Mouse (Mus musculus): ENCODE results near the gene Ank.

Ank gene

DNA sequence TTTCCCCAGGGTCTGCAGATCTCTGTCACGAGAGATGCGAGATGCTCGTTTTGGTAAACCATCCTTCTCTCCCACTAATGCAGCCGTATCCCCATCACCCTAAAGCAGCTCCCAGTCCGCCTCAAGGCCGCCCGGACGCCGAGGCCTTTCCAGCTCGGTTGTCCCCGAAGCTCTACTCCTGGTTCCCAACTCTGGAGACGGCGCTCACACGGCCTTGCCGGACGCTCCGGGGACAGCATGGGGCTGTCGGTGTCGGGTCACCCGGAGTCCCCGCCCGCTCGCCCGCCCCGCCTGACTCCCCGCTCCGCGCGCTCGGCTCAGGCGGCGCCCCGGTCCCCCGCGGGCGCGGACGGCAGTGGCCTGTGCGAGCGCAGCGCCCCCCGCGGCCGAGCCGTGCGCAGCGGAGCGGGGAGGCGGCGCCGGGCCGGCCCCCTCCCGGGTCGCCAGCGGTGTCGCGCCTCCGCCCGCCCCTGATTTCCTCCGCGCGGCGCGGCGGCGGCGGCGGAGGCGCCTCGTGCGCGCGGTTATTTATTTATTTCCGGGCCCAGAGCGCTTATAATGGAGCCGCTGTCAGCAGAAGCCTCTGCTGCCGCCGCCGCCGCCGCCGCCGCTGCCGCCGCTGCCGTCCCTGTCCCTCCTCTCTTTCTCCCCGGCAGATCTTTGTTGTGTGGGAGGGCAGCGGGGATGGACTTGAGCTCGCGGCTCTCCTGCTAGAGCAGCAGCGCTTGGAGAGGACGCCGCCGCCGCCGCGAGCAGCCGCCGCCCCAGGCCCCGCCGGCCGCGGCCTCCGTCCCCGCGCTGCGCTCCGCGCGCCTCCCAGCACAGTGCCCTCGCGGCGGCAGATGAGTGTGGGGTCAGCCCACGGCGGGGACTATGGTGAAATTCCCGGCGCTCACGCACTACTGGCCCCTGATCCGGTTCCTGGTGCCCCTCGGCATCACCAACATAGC is at the start of gene Ank:
Ank (plus strand) TSS at position 547 of the 950 bp plus-strand sequence.
- DNase-seq = peak; percentile 76 to 90

DNA sequence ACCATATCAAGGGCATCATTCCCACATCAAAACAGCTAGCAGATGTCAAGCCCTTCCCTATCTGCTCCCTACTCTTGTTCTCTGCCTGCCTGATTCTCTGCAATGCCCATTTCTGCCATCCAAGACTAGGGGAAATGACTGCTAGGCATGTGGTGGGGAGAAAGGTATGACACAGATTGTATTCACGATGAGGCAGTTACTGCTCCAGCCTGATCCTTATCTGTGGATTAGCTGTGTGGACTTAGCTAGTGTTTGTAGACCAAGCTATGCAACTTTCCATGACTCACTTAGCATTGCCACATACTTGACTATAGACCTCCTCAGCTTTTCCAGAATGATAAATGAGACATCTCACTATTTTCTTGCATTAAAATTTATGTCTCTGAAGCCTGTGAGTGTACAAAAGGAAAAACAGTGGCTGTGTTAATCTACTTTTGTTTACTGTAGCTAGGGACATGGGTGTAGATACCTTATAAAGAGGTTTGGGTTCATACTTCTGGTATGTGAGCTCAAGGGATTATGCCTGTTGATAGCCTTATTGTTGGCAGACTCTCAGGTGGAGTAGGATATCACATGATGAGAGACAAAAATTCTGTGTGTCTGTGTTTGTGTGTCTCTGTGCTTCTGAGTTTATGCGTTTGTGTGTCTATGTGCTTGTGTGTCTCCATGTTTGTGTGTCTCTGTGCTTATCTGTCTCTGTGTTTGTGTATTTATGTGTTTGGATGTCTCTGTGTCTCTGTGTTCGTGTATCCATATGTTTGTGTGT is 47.7 kb upstream of the Ank start:
- DNase-seq = no peak

DNA sequence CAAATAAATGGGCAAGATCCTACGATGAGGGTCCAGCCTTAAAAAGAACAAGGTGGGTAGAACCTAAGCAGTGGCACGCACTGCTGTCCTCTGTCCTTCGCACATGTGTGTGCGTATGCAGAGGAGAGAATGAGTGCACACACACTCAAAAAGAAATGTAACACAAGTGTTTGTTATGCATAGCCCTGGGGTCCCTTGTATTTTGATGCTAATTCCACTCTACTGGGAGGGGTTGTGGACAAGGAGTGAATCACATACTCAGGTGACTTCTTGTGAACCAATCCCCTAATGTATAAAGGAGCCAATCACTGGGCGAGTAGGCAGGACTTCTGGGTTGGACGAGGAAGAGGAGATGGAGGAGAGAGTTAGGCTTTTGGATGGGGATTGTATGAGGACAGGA is 44.9 kb upstream of the Ank start:
- no peak for DNase-seq

DNA sequence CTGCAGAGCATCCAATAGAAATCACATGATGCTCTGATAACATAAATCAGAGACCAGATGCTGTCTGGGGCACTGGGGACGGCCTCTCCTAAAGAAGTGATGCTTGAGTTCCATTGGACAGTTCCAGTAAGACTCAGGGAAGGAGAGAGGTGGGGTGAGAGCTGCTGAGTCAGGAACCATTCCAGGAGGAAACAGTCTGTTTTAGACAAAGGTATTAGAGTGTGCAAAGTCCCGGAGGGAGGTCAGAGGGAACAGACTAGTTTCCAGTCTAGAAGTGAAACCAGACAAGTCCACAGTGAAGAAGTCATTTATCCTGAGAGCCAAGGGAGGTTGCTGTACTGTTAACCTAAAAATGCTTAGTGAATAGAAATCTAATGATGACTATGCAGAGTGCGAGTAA is 38.9 kb upstream of the Ank start:
- DNase-seq = no peak

DNA sequence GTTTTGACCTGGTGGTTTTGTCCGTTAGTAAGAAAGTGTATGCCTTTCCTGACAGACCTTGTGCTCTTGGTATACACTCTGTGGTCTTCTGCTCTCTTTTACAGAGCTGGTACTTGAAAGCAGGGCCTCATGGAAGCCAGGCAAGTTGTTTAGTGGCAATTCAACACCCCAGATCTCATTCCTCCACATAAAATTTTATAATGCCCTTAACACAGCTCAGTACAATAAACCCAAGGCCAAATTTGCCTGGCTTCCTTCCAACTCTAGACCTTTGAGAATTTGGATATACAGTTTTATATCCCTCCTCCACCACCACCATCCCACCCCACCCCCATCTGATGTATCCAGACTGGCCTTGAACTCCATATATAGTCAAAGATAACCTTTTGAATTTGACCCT is 36.2 kb upstream of the Ank start:
- no peak for DNase-seq

DNA sequence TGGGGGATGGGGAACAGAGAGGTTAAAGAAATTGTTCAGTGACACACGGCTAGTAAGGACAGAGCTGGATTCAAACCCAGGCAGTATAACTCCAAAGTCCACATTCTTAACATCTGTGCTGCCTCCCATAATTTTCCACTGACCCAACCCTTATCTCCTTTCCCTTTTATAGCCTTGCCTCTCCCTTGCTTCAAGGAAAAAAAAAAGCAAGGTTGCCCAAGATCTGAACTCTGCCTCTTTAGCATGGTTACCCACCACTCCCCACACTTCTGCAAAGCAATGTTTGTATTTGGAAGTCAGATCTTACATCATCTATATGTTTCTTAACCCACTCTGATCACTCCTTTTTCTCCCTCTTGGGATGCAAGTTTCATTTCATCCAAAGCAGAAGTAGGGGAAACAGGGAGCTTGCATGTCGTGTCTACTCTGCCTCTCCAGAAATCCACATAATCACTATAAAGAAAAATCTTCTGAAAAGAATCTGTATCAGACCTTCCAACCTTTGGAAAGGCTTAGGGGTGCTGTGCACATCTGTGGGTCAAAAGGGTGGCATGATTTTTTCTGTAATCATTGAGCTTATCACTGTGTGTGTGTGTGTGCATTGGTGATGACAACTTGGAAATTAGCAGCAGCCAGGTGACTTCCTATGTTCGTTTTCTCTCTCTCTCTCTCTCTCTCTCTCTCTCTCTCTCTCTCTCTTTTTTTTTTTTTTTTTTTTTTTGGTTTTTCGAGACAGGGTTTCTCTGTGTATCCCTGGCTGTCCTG is 33.4 kb upstream of the Ank start:
- no peak for DNase-seq

DNA sequence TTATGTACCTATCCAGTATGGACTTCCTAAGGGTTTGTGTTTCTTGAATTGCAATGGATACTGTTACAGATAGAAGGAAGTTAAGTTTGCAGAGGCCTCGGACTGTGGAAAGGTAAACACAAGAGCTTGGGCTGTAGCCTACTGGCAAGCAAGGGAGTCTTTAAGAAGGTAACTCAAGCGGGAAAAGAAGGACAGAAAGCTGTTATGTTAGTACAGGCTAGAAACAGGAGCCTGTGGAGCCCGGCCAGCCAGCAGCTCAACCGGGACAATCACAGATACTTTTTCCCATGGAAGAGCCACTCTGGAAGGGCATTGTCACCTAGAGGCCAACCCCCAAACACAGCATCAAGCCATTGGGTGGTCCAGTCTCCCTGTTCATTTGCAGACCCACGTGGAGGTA is 31.1 kb upstream of the Ank start:
- no peak for DNase-seq

DNA sequence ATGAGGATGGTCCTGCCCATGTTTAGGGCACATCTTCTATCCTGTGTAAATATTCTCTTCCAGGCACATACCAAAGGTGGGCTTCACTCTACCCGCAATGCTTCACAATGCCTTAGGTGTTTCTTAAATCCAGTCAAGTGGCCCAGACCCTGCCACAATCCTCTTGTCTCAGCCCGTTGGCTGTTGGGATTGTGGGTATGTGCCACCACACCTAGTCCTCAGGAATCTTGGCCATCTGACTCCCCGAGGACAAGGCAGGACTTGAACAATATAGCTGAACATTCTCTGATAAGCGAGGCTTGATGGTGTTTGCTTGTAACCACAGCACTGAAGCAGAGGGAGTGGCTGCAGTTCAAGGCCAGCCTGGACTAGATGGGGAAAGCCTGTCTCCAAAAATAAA is 30.3 kb upstream of the Ank start:
- no peak for DNase-seq

DNA sequence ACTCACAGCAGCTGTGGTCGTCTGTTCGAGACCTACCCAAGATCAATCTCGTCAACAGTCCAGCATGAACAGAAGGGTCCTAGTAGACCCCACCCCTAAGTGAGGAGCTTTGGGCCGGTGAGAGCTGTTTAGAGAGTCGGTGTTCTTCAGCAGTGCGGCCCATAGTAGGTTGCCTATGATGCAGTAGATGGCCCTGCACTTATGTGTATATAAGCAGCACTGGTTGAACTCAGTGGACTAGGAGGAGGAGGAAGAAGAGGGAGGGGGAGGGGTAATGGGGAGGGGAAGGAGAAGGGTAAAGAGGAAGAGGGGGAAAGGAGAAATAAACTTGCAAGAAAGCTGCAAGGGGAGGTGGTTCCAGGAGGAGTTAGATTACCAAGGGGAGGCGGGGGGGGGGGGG is 25.4 kb upstream of the Ank start:
- no peak for DNase-seq

DNA sequence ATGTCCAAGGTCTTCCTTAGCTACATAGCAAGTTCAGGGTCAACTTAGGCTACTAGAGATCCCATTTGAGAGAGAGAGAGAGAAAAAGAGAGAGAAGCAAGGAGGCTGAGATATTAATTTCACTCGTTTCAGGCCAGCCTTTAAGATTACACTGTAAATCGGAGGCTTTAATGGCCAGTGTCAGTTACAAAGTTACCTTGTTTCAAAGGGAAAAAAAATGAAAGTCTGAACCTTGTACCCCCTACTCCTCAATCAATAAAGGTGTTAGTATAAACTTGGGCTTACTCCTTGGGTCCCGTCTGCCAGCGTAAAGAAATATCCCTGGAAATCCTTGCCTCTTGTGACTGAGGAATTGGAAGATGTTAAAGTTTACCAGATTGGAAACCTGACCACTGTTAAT is 24.9 kb upstream of the Ank start:
- no peak for DNase-seq

DNA sequence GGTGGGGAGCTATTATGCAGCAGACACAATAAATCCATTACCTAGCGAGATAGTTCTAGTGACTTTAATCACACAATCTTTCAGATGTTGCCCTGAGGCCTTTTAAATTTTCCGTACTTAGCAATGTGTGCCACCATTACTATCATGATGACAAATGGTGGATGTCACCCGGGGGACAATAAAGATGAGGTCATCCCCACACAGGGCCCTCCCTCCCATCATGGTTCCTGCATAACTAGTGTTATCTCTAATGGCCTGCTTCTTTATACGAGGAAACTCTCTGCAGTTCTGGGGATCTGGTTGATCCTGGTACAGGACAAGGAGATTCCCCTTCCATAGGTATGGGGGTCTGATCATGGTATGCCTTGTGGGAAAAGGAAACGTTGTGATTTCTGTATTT is 24.5 kb upstream of the Ank start:
- DNase-seq = no peak

DNA sequence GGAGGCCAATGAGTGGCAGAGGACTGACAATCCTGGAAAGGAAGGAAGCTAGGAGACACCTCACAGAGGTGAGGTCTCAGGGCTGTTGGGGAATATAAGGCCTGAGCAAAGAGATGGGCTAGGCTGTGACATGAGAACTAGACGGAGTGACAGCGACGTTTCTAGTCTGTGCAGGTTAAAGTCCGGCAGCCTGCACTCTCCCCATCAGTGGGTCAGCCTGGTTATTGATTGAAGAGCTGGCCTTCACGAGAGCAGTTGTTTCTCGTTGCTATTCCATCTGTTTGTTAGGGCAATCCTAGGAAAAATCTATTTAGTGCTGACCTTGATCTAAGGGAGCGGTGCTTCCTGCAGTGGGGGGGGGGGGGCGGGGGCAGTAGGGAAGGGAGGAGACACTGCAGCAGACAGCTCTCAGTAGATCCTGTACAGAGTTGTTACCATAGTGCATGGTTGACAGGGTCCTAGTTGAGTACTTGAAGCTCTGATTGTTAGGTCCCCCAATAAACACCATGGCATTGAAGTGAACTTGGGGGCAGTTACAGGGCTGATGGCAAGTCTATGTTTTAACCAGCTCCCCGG is 21.6 kb upstream of the Ank start:
- DNase-seq = peak; percentile 27 to 31

DNA sequence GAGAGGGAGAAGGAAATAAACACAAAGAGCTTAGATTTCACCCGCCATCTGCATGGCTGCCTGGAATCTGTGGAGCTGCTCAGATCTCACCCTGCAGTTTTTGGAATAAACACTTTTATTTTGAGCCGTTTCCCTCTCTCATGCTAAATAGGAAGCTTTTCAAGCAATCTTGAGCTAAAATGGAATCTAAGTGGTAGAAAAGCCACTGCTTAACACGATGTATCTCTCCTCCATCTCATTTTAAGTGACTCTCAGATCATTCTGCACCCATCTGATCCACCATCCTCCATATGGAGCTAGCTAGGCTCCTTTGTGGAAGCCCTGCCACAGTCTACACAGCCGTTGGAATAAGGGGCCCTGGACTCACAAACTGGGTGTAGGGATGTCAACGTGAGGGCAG is 15.8 kb upstream of the Ank start:
- no peak for DNase-seq

DNA sequence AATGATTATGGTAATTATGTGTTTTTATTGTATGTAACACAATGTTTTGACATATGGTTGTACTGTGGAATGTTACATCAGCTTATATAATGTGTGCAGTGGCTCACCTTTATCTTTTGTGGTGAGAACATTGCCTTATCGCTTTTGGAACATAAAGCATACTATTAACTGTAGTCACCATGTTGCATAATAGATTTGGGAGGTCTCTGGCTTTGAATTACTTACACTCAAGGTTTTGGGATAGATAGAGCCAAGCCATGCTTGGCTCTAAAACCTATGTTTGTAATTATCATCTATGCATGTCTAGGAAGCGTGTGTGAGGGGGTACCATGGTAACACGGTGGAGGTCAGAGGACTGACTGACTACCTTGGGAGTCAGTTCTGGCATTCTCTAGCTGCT is 14.7 kb upstream of the Ank start:
- DNase-seq = no peak

DNA sequence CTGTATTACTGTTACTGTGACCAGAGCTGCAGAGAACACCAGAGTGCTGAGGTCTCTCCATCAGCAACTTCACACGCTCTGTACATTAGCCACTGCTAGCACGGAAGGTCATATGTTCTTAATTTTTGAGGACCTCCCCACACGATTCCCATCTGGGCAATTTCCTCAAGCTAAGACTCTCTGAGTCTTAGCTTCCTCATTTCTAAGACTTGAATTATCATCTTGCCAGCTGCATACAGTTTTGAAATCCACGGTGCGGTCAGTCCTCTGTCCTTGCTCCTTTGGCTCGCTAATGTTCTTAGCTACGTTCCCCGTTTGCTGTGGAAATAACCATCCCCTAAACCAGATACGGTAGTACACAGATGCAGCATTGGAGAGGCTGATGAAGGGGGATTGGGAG is 14.0 kb upstream of the Ank start:
- DNase-seq = no peak

DNA sequence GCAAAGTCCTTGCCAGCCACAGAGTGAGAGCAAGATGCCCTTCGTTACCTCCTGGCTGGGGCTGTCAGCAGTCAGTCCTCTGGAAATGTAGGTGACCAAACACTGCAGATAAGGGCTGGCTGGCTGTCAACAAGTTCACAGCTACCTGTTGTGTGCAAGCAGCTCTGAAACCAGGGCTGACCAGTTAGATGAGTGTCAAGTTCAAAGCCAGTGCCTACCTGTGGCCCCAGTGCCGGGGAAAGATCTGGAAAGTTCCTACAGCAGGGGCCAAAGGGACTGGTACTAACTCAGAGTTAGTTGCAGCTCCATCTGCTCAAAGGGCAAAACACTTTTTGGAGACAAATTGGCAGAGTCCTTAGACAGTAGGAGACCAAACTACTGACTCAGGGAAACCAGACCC is 9.5 kb upstream of the Ank start:
- no peak for DNase-seq

DNA sequence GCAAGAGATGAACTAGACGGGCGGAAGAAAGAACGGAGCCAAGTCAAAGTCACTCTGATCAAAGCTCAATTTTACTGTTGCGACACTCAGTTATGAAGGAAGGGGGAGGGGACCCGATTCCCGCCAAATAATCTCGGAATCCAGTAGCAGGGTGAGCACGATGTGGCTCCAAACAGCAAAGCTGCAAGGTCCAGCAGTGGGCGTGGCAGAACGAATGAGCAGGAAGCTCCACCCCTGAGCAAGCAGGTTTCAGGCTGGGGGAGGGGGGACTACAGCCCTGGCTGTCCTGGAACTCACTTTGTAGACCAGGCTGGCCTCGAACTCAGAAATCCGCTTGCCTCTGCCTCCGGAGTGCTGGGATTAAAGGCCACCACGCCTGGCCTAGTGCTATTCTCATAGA is 6.7 kb upstream of the Ank start:
- peak in 1 of 2 experiments; percentile 12 for DNase-seq

DNA sequence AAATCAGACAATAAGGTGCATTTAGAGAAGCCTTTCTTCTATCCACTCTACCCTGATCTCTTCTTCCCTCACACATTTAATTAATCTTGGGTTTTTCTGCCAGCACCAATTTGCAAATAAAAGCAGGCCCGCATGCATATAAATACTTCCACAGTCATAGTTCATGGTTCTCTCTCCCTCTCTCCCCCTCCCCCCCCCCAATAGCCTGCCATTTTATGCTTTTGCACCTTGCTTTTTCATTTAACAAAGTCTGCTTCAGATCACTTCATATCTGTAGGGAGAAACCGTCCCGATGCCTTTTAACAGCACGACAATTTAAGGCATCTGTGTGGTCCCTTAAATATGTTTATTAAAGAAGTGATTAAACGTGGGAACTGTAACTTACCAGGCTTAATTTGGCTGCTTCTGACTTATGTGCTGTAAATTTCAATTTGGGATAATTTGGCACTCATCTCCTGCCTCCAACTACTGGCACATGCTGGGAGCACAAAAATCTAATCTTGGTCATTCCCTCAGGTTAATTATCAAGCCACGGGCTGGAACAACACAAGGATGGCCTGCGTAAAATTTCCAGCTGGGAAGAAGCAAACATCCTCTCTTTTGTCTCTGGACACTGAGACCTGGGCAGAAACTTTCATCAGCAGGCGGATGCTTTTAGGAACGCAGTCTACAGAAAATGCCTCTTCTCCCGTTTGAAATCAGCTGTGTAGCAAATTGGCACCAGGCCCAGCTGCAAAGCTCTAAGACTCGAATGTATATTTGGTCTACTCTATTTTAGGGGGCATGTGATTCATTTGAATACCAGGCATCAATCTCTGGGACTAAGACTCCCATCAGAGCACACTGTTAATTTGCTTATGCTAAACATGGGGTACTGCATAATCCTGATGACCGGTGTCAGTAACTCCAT is 4.9 kb upstream of the Ank start:
- peak in 1 of 2 experiments; percentile 8 for DNase-seq

DNA sequence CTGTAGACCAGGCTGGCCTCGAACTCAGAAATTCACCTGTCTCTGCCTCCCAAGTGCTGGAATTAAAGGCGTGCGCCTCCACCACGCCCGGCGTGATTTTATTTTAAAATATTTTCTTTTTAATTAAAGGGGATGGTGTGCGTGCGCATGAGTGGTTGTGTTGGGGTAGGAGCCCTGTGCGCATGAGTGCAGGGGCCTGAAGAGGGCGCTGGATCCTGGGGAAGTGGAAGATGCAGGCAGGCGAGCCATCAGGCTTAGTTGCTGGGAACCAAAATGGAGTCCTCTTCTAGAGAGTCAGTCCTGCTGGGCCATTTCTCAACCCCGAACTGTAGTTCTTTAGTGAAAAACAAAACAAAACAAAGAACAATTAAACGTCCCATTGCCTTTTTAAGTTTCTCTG is 2.6 kb upstream of the Ank start:
- DNase-seq = no peak

DNA sequence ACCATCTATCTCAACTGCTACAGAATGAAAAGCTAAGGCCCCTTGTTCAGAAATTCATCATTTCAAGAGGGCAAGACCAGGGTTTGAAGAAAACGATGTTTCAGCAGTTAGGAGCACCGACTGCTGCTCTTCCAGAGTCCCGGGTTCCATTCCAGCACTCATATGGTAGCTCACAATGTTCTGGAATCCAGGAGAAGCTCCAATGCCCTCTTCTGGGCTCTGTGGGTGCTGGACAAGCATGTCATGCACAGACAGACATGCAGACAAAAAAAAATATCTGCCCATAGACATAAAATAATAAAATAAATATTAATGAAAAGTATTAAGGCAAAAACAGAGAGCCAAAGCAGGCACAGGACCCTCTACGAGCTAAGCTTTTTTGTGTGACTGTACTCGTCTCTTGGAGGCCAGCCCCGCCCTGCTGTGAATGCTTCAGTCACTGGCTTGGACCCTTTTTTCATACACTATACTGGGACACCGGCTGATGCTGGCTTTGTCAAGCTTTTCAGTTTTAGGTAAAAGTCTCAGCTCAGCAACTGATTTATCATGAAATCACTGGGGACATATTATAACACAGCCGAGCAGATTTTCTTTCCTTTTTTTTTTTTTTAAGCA is 979 bp upstream of the Ank start:
- peak in 1 of 2 experiments; percentile 8 for DNase-seq

DNA sequence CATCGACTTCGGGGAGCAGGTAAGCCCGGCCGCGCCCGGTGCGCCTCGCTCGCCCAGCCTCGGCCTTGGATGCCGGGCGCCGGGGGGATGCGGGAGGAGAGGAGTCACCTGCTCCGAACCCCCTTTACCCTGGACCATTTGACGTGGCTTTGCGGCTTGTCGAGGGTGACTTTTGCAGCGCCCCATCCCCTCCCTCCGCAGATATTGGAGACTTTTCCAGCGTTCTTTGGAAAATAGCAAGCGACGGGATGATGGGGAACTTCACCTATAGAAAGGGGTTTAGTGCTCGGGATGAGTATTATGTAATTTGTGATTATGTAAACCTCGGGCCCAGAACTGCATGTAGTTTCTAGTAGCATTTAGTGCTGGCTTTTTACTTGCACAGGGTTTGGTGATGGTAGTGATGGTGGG is 609 bp downstream of the Ank start:
- DNase-seq = no peak

All from kidney, postnatal 36 days (tissue).